Mouse (Mus musculus) cerebellum, adult 2 months (tissue): Measurements from ENCODE around the gene Gtf3a. TPM values are rescaled to one million over a fixed set of nuclear protein-coding genes. Genes with fewer than 3 reads are reported as not detected.

Source experiments
- DNase-seq, 2 experiments: peaks; one replicate each; pipeline ENCODE4 v3.0.0; 2021
- H3K27ac ChIP-seq: fragments of 200-500 bp; 2 replicates; pipeline ENCODE4 v1.5.1; 2012; ENCODE audit warnings: low read length, control low read depth, inconsistent platforms; ENCODE audit not compliant: insufficient read depth
- H3K27me3 ChIP-seq: fragments of 200-500 bp; 2 replicates; pipeline ENCODE4 v1.6.1; 2012; ENCODE audit warnings: inconsistent platforms, mild to moderate bottlenecking, low read length, moderate library complexity; ENCODE audit not compliant: control insufficient read depth, insufficient read depth
- H3K4me1 ChIP-seq: fragments of 200-500 bp; 2 replicates; pipeline ENCODE4 v1.6.1; 2011; ENCODE audit warnings: low read length; ENCODE audit not compliant: control insufficient read depth, insufficient read depth
- H3K4me3 ChIP-seq: fragments of 200-500 bp; replicated peaks from 2 replicates; pipeline ENCODE3; 2011; ENCODE audit warnings: mild to moderate bottlenecking, low read depth, low read length, control low read depth; ENCODE audit not compliant: insufficient read depth
- CTCF ChIP-seq: fragments of 200-500 bp; IDR thresholded peaks from 2 replicates; pipeline ENCODE4 v1.5.1; 2011; ENCODE audit warnings: low read depth, mild to moderate bottlenecking, control low read depth, low read length, moderate library complexity, borderline replicate concordance; ENCODE audit not compliant: insufficient read depth
- POLR2A ChIP-seq: fragments of 200-500 bp; IDR thresholded peaks from 2 replicates; pipeline ENCODE4 v1.6.1; 2011; ENCODE audit warnings: low read length, control low read depth, borderline replicate concordance; ENCODE audit not compliant: insufficient read depth
- WGBS: fragments of 180-500 bp; shearing (Covaris S2); methylation state at CpG from one replicate; pipeline ENCODE4 v1.1.7; 2018; 5-methylcytosine and 5-hydroxymethylcytosine counted together
- polyA plus RNA-seq: library from polyadenylated mRNA; depleted of rRNA; stranded (reverse); fragments of >200 nt; gene quantifications from 2 replicates; pipeline ENCODE4 v1.2.3, GENCODE M21; 2012

The Gtf3a gene
- polyA plus RNA-seq, 1 experiment = 43.0 TPM

GRCm38 (mm10) chr5:146973858-146974780 lies 25.7 kb downstream of the Gtf3a start:
- DNase-seq = no peak
- Histone ChIP-seq H3K4me3 (no peak overlapping the region), H3K4me1 (no peaks in the 10 kb centered on the region), H3K27me3 (no peaks in the 10 kb centered on the region), H3K27ac (no peak overlapping the region)
- TF ChIP-seq POLR2A (no peak), CTCF (no peak)
- WGBS = 61% methylated on average over 25 of the region's 25 CpGs

DNA sequence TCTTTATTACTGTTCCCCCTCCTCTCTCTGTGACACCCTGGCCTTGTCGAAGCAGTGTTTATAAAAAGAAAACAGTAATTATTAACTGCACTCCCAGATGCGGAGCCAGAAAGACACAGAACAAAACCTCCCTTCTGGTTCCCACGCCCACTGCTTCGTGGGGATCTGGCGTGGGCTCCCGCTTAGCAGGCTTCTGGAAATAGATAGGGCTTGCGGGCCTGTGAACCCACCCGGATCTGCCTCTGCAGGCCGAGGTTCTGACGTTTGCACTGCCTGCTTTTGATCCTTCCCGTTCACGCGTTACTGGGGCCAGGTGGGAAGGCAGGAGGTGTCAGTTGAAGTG lies 26.3 kb downstream of the Gtf3a start:
- H3K4me1 ChIP-seq = no peaks in the 10 kb centered on the region
- TF ChIP-seq POLR2A = no peak
- no peak for TF ChIP-seq CTCF
- no peak overlapping the region for H3K27ac ChIP-seq
- WGBS = 55% methylated on average over 13 of the region's 13 CpGs
- no peak for DNase-seq
- no peak overlapping the region for H3K4me3 ChIP-seq
- no peaks in the 10 kb centered on the region for H3K27me3 ChIP-seq

DNA sequence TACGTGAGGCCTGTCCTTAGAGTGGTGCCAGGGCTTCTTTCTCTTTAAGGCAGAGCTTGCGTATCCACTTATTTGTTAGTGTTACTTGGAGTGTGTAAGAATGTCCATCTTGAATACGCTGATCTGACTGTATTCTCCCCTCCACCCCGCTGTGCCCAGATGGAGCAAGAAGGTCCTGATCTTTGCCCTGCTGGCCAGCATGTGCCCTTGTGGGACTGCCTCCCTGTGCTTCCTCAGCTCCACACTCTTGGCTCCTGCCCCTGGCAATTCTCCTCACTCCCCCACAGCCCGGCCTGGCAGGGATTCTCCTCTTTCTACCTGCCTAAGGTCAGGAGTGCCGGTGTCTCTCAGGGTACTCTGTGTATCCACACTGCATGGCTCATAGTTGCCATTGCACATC lies 32.9 kb downstream of the Gtf3a start:
- 72% methylated on average over 6 of the region's 6 CpGs for WGBS
- DNase-seq = no peak
- TF ChIP-seq CTCF (no peak), POLR2A (no peak)
- Histone ChIP-seq H3K27ac (no peak overlapping the region), H3K4me3 (no peak overlapping the region), H3K4me1 (no peaks in the 10 kb centered on the region), H3K27me3 (no peaks in the 10 kb centered on the region)

DNA sequence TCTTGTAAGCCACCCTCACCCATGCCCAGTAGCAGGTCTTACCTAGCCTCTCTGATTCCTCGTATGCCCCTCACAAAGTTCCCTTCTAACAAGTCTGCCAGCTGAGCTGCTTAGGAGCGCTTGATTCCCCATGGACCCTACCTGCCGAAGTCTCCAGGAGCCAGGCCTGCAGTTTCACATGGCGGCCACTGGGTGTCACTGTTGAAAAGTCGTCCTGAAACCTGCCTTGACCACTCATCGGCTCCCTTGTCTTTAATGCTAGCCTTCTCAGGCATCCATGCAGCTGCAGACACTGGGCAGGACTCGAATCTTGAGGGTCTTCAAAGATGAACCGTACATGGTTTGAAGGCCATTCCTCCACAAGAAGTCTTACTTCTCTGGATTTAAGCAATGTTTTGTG lies 34.8 kb downstream of the Gtf3a start:
- WGBS = 4% methylated on average over 8 of the region's 8 CpGs
- no peak overlapping the region for H3K27ac ChIP-seq
- H3K27me3 ChIP-seq = no peaks in the 10 kb centered on the region
- peak; percentile 63 to 75 for DNase-seq
- no peak overlapping the region for H3K4me3 ChIP-seq
- no peaks in the 10 kb centered on the region for H3K4me1 ChIP-seq
- TF ChIP-seq CTCF = peak; percentile 97
- no peak for TF ChIP-seq POLR2A

DNA sequence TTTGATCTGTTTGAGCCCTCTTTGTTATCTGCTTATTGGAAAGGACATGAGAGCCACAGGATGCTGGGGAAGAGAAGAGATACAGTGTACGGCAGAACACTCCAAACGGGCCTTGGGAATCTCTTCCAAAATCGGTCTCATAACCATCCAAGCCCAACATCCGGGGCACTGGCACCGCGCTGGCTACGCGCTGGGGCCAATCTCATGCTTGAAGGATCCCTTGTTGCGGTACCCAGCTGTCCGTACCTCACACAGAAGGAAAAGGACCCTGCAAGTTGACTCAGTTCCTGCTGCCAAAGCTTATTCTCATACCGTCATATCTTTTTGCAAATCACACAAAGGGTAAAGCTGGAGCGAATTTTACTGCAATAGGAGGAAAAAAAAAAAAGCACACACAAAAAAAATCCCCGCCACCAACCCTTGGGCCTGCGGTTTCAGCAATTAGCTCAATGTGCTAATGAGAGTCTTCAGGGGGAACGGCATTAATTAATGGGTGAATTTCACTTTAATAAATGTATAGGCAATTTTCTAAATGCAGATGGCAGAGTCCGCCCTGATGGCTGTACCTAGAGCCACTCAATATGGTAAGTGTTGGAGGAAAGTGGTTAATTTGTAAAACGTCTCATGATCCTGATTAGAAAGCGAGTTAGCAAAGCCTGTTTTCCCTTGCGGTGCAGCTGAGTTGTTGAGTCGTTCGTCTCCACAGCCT lies 37.4 kb downstream of the Gtf3a start:
- 67% methylated on average over 21 of the region's 21 CpGs for WGBS
- Histone ChIP-seq H3K27me3 (no peaks in the 10 kb centered on the region), H3K27ac (no peak overlapping the region), H3K4me1 (no peaks in the 10 kb centered on the region), H3K4me3 (no peak overlapping the region)
- TF ChIP-seq CTCF (no peak), POLR2A (no peak)
- DNase-seq = no peak

- Histone ChIP-seq H3K4me3 (no peak overlapping the region), H3K27ac (no peak overlapping the region), H3K4me1 (no peaks in the 10 kb centered on the region), H3K27me3 (no peaks in the 10 kb centered on the region)
- DNase-seq = no peak
- TF ChIP-seq CTCF (no peak), POLR2A (no peak)
- 66% methylated on average over 10 of the region's 10 CpGs for WGBS
Observed at GRCm38 (mm10) chr5:146987588-146987987, 39.1 kb downstream of the Gtf3a start.

GRCm38 (mm10) chr5:146989051-146989450 lies 40.6 kb downstream of the Gtf3a start:
- Histone ChIP-seq H3K4me1 (no peaks in the 10 kb centered on the region), H3K27me3 (no peaks in the 10 kb centered on the region), H3K4me3 (no peak overlapping the region), H3K27ac (no peak overlapping the region)
- DNase-seq = no peak
- TF ChIP-seq CTCF = no peak
- no peak for TF ChIP-seq POLR2A
- WGBS = 74% methylated on average over 5 of the region's 5 CpGs

DNA sequence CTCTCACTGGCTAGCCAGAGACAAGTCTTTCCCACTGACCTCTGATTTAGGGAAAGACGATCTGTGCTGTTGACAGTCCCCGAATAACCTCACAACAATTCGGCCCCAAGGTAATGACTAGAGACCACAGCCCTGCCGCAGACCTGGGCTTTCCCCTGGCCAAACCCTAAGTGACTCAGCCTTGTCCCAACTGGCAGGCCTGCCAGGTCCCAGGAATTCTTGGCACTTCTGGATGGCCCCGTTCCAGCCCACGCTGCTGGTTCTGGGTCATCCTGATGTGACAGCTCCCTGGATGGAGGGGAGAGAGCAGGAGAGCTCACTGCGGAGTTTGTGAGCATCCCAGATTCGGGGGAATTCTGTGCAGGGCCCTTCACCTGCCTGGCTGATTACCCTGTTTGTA lies 45.1 kb downstream of the Gtf3a start:
- Histone ChIP-seq H3K4me1 (no peaks in the 10 kb centered on the region), H3K4me3 (no peak overlapping the region), H3K27me3 (no peaks in the 10 kb centered on the region), H3K27ac (no peak overlapping the region)
- TF ChIP-seq CTCF (no peak), POLR2A (no peak)
- no peak for DNase-seq
- WGBS = 50% methylated on average over 8 of the region's 8 CpGs
